Mouse (Mus musculus): ENCODE measurements around the gene Gm9887. TPM values are rescaled to one million over a fixed set of nuclear protein-coding genes. Genes with fewer than 3 reads are reported as not detected.
"Not testable (repeated sequence)": the region's sequence is repeated elsewhere in the genome, so short reads cannot be mapped to it uniquely, and the experiment has no call there.

The Gm9887 gene
- total and polyA plus RNA-seq, 2 experiments, result 0.37 to 0.48 TPM

- Histone ChIP-seq H3K4me3 (ENCODE audit: insufficient read depth, low read depth, low read length) (peak overlapping the region; percentile 55), H3K27ac (replicated peaks; ENCODE audit: insufficient read depth, low read depth, low read length) (peak overlapping the region; percentile 77), H3K9ac (ENCODE audit: low read depth, low read length) (peak overlapping the region; percentile 73)
- 0 out of 2 replicates have a peak, but pooled peaks have one; percentile 36 for TF ChIP-seq POLR2A (IDR thresholded peaks at IDR 0.05; ENCODE audit: extremely low read depth, insufficient read depth, low read length)
- H3K36me3 ChIP-seq (ENCODE audit: control insufficient read depth, insufficient read depth, low read length); H3K79me2 ChIP-seq (ENCODE audit: control insufficient read depth, insufficient read depth, low read length); H3K27me3 ChIP-seq (ENCODE audit: control insufficient read depth, insufficient read depth, low read length); H3K4me1 ChIP-seq (ENCODE audit: control insufficient read depth, insufficient read depth, low read length): not testable (repeated sequence)
- under 1% methylated on average over 42 of the region's 50 CpGs for WGBS
- DNase-seq (ENCODE audit: extremely low read depth, low read depth, low spot score), result peak; percentile 90
Measured at GRCm38 (mm10) chr12:69360997-69361899, 11.0 kb downstream of the Gm9887 start.

GRCm38 (mm10) chr12:69360655-69360996 lies 11.6 kb downstream of the Gm9887 start:
- Histone ChIP-seq H3K36me3 (ENCODE audit: control insufficient read depth, insufficient read depth, low read length) (no peaks in the 10 kb centered on the region), H3K9ac (ENCODE audit: low read depth, low read length) (no peak overlapping the region), H3K27me3 (ENCODE audit: control insufficient read depth, insufficient read depth, low read length) (no peaks in the 10 kb centered on the region), H3K4me3 (ENCODE audit: insufficient read depth, low read depth, low read length) (no peak overlapping the region), H3K79me2 (ENCODE audit: control insufficient read depth, insufficient read depth, low read length) (no peaks in the 10 kb centered on the region), H3K4me1 (ENCODE audit: control insufficient read depth, insufficient read depth, low read length) (peaks cover 3% of the 10 kb centered on the region; the same call in 1 of the 2 replicates), H3K27ac (replicated peaks; ENCODE audit: insufficient read depth, low read depth, low read length) (no peak overlapping the region)
- TF ChIP-seq CTCF (IDR thresholded peaks at IDR 0.05; ENCODE audit: low read depth, low read length), result peak; percentile 60
- no peak for TF ChIP-seq POLR2A (IDR thresholded peaks at IDR 0.05; ENCODE audit: extremely low read depth, insufficient read depth, low read length)
- DNase-seq (ENCODE audit: extremely low read depth, low read depth, low spot score), result peak; percentile 66
- WGBS, result 10% methylated on average over 5 of the region's 5 CpGs

- Histone ChIP-seq H3K27me3 (ENCODE audit: control insufficient read depth, insufficient read depth, low read length) (no peaks in the 10 kb centered on the region), H3K27ac (replicated peaks; ENCODE audit: insufficient read depth, low read depth, low read length) (peak overlapping the region; percentile 30), H3K36me3 (ENCODE audit: control insufficient read depth, insufficient read depth, low read length) (peaks cover 19% of the 10 kb centered on the region), H3K9ac (ENCODE audit: low read depth, low read length) (peak overlapping the region; percentile 57), H3K4me3 (ENCODE audit: insufficient read depth, low read depth, low read length) (peak overlapping the region; percentile 82), H3K4me1 (ENCODE audit: control insufficient read depth, insufficient read depth, low read length) (no peaks in the 10 kb centered on the region; the same call in 1 of the 2 replicates), H3K79me2 (ENCODE audit: control insufficient read depth, insufficient read depth, low read length) (no peaks in the 10 kb centered on the region)
- TF ChIP-seq POLR2A (IDR thresholded peaks at IDR 0.05; ENCODE audit: extremely low read depth, insufficient read depth, low read length) (no peak), CTCF (IDR thresholded peaks at IDR 0.05; ENCODE audit: low read depth, low read length) (no peak)
- no peak for DNase-seq (ENCODE audit: extremely low read depth, low read depth, low spot score)
- 7% methylated on average over 13 of the region's 13 CpGs for WGBS
Measured at GRCm38 (mm10) chr12:69357300-69357646, 15.0 kb downstream of the Gm9887 start.

DNA sequence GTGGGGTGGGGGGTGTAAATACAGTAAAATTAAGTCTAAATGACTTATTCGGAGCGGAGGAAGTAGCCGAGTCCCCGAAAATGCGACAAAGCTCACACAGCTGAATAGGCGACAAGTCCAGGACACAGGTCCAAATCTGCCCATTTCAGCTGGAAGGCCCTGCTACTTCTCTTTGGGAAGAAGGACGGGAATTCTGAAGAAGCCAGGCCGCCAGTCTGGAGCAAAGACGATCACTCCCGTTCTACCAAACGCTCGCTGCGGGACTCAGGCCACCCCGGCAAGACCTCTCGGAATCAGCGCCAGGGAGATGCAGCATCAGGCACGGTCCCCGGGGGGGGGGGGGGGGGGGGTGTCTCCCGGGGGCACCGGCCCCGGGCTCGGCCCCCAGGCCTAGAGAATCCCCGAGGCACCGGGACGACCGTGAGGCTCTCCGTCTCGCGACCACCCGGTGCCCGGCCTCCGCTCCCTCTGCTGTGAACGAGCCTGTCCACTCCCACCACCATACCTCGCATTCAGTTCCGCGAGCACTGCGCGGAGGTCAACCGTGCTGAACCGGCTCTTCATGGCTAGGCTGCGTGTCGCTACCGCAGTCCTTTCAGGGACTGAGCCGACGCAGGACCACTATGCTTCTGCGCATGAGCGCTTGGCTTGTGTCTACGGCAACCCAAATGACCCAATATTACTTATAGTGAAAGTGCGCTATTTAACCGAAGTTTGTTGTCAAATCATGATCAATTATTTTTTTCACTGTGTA lies 15.5 kb downstream of the Gm9887 start, which contains the start of gene Nemf:
Nemf (minus strand) TSS at position 620 of the 754 bp plus-strand sequence.
- no peaks in the 10 kb centered on the region for H3K79me2 ChIP-seq (ENCODE audit: control insufficient read depth, insufficient read depth, low read length)
- peak within 1 kb of the TSS; percentile 96 for H3K9ac ChIP-seq (ENCODE audit: low read depth, low read length)
- H3K27ac ChIP-seq (replicated peaks; ENCODE audit: insufficient read depth, low read depth, low read length), result peak within 1 kb of the TSS; percentile 72
- H3K27me3 ChIP-seq (ENCODE audit: control insufficient read depth, insufficient read depth, low read length), result no peaks in the 10 kb centered on the region
- TF ChIP-seq POLR2A (IDR thresholded peaks at IDR 0.05; ENCODE audit: extremely low read depth, insufficient read depth, low read length), result peak; percentile 88
- TF ChIP-seq CTCF (IDR thresholded peaks at IDR 0.05; ENCODE audit: low read depth, low read length), result no peak
- H3K36me3 ChIP-seq (ENCODE audit: control insufficient read depth, insufficient read depth, low read length), result peaks cover 23% of the 10 kb centered on the region
- H3K4me3 ChIP-seq (ENCODE audit: insufficient read depth, low read depth, low read length), result peak within 1 kb of the TSS; percentile 82
- WGBS, result under 1% methylated on average over 50 of the region's 50 CpGs
- peak; percentile 91 for DNase-seq (ENCODE audit: extremely low read depth, low read depth, low spot score)
- H3K4me1 ChIP-seq (ENCODE audit: control insufficient read depth, insufficient read depth, low read length), result no peaks in the 10 kb centered on the region; the same call in 1 of the 2 replicates

DNA sequence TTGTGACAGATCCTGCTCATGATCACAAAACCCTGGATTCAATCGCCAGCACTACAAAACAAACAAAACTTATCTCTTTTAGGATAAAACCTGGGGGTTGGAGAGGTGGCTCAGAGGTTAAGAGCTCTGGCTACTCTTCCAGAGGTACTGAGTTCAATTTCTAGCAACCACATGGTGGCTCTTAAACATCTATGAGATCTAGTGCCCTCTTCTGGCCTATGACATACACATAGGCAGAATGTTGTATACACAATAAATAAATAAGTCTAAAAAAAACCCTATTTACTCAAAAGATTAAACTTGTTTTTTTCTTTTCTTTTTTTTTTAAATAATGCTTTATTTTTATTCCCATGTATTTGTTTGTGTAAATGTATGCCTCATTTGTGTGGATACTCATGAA lies 20.6 kb downstream of the Gm9887 start:
- no peak for DNase-seq (ENCODE audit: extremely low read depth, low read depth, low spot score)
- no peak for TF ChIP-seq POLR2A (IDR thresholded peaks at IDR 0.05; ENCODE audit: extremely low read depth, insufficient read depth, low read length)
- TF ChIP-seq CTCF (IDR thresholded peaks at IDR 0.05; ENCODE audit: low read depth, low read length), result no peak
- Histone ChIP-seq H3K4me3 (ENCODE audit: insufficient read depth, low read depth, low read length) (no peak overlapping the region), H3K36me3 (ENCODE audit: control insufficient read depth, insufficient read depth, low read length) (peaks cover 52% of the 10 kb centered on the region), H3K27me3 (ENCODE audit: control insufficient read depth, insufficient read depth, low read length) (no peaks in the 10 kb centered on the region), H3K79me2 (ENCODE audit: control insufficient read depth, insufficient read depth, low read length) (no peaks in the 10 kb centered on the region), H3K4me1 (ENCODE audit: control insufficient read depth, insufficient read depth, low read length) (no peaks in the 10 kb centered on the region; the same call in 1 of the 2 replicates), H3K9ac (ENCODE audit: low read depth, low read length) (no peak overlapping the region), H3K27ac (replicated peaks; ENCODE audit: insufficient read depth, low read depth, low read length) (no peak overlapping the region)
- whole genome bisulfite sequencing, result 48% methylated on average over 1 of the region's 1 CpGs

All from liver, adult 2 months (tissue).